Mouse (Mus musculus) 416B (cell line): ENCODE results near the gene Sgo2b.
A peak's percentile ranks its signal among the peaks of the same experiment; 100 is the strongest.
"Not testable (repeated sequence)": the region's sequence is repeated elsewhere in the genome, so short reads cannot be mapped to it uniquely, and the experiment has no call there.

ENCODE experiments used
- DNase-seq: peaks from one replicate; pipeline ENCODE4 v3.0.0; 2011; ENCODE audit warnings: low read depth

Gene Sgo2b

GRCm38 (mm10) chr8:63951626-63952377 is at the start of gene Sgo2b:
Gene Sgo2b (minus strand): TSS chr8:63952248.
- DNase-seq: no peak

DNA sequence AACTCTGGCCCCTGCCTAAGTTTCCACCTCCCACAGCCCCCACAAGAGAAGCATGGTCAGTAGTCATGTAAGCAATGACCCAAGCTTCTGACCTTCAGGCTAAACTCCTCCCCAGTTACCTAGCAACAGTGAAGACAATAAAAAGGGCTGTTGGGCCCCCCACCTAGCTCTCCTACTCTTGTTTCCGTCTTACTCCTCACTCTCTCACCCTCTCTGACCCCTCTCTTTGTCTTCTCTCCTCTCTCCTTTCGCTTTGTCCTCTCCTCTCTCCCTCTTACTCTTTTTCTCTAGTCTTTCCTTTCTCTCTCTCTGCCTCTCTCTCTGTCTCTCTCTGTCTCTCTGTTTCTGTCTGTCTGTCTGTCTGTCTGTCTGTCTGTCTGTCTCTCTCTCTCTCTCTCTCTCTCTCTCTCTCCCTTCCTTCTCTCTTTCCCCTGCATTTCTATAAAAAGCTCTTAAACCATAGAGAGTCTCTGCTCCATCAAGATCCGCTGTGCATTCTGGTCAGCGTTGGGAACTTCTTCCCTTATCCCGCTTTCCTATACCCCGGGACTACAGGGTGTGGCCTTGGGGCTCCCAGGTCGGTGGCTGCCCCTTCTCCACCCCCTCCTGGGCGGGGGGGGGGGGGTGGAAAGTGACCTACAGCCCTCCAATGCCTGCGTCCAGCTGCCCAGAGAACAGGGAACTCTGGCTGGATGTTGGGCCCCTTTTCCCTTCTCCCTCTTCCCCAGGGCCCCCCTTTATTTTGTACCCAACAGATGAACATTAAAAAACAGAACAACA is 18.8 kb upstream of the Sgo2b start:
- not testable (repeated sequence) for DNase-seq

DNA sequence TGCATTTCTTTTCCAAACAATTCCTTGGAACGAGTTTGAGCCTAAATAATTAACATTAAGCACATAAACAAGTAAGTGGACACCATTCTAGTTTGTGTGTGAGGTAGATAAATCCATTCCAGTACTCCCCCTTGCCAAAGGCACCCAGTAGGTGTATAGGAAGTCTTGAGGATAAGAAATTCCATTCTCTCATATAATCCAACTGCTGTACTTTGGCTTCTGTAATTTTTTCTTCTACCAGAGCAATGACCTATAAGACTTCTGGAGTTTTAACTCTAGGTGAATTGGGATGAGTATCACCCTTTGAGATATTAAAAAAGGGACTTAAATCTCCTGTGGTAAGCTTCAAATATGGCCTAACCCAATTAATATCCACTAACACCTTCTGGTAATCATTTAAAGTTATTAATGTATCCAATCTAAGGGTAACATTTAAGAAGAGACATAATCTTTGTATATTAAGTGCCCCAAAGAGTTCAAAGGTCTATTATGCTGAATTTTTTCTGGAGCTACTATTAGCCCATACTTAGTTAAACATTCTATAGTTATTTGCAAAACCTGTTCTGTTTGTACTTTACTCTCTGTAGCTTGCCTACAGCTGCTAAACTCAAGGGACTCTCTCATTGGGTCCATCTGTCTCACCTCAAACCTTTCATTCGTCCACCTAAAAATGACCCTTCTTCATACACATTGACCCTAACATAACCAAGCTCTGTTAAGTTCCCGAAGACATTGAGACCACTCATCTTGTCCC is 9.2 kb upstream of the Sgo2b start:
- no peak for DNase-seq

DNA sequence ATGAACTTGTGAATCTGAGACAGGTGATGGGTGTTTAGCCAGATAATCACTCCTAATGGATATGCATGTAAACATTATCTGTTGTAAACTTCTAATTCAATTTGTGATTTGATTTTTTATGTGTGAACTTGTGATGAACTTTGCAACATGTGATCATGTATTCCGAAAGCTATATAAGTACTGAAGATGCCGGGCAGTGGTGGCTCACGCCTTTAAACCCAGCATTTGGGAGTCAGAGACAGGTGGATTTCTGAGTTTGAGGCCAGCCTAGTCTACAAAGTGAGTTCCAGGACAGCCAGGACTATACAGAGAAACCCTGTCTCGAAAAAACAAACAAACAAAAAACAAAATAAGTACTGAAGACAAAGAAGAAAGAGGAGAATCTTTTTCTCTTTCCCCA is 1.8 kb upstream of the Sgo2b start:
- not testable (repeated sequence) for DNase-seq

DNA sequence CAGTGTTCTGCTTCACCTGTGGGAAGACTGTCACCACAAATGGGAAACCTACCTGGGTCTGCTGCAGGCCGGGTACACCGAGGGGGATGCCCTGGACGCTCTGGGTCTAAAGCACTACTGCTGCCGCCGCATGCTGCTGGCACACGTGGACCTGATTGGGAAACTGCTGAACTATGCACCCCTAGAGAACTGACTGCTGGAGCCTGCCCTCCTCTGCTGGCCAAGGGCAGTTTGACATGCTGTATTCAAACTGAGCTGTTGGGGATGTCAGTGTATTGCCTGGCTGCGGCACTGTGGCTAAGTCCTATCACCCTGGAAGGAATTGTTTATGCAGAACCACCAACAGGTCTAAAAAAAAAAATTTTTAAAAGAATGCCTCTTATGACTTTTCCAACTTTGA is 18.9 kb downstream of the Sgo2b start:
- no peak for DNase-seq

GRCm38 (mm10) chr8:63929301-63930097 is 22.5 kb downstream of the Sgo2b start:
- DNase-seq: no peak

GRCm38 (mm10) chr8:63921257-63921960 is 30.6 kb downstream of the Sgo2b start:
- no peak for DNase-seq

GRCm38 (mm10) chr8:63895096-63895495 is 57.0 kb downstream of the Sgo2b start:
- DNase-seq: no peak

DNA sequence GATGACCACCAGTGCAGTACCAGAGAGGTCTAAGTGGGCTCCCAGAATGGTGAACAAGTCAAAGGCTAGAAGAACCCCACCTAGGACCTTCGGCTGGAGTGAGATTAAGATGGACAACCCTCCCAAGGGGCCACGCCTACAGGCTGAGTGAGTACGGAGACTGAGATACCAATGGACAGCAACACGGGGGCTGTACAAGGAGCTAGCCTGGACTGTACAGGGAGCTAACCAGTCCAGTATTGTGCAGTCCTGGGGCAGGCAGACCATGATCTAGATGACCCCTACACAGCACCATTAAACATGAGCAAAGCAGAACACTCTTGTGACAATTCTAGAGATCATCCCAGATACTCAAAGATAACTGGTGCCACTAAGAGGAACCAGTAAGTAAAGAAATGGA is 73.7 kb downstream of the Sgo2b start:
- no peak for DNase-seq

DNA sequence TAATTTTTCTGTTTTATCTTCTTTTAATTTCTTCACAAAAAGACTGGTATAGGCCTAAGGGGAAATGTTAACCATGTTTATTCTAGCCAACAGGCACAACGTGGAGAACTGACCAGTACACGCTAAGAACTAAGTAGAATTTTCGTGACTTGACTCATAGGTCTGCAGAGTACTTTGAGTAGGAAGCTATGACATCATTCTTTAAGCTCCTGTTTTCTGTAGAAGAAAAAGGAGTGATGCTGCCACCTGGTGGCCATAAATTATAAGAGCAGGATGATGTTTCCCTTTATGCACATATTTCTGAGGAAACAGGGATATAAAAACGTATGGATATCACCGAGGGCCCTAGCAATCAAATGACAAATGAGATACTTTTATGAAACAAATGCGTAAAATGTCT is 74.7 kb downstream of the Sgo2b start:
- DNase-seq: peak; percentile 74

DNA sequence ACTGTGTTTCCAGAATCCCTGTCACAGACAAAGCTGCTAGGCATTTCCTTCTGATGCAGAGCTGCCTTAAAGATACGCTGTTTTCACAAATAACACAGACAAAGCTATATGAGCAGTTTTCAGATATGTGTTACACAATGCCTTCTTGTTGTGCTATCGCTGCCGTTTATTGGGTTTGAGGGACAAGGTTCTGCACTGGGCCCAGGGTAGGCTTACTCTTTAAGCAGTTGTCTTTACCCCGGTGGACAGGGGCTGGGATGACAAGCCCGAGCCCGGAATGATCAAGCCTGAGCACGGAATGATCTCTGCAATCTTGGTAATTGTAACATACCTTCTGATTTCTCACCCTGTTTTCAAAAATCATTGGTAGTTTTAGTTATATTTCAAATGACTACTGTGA is 75.1 kb downstream of the Sgo2b start:
- DNase-seq: peak; percentile 1
